Mouse (Mus musculus): ENCODE results near the gene Epb41l2.

The Epb41l2 gene

GRCm38 (mm10) chr10:25365708-25366107 is 6.1 kb downstream of the Epb41l2 start:
- DNase-seq (ENCODE audit: low spot score in 2 of 2) = no peak

GRCm38 (mm10) chr10:25366691-25367090 is 7.1 kb downstream of the Epb41l2 start:
- no peak for DNase-seq (ENCODE audit: low spot score in 2 of 2)

GRCm38 (mm10) chr10:25368928-25369327 is 9.3 kb downstream of the Epb41l2 start:
- no peak for DNase-seq (ENCODE audit: low spot score in 2 of 2)

- no peak for DNase-seq (ENCODE audit: low spot score in 2 of 2)
Observed at GRCm38 (mm10) chr10:25369691-25370090, 10.1 kb downstream of the Epb41l2 start.

GRCm38 (mm10) chr10:25371336-25371735 is 11.7 kb downstream of the Epb41l2 start:
- no peak for DNase-seq (ENCODE audit: low spot score in 2 of 2)

GRCm38 (mm10) chr10:25371915-25372371 is 12.3 kb downstream of the Epb41l2 start:
- DNase-seq (ENCODE audit: low spot score in 2 of 2) = no peak

- DNase-seq (ENCODE audit: low spot score in 2 of 2) = no peak
Observed at GRCm38 (mm10) chr10:25372510-25373148, 13.0 kb downstream of the Epb41l2 start.

- no peak for DNase-seq (ENCODE audit: low spot score in 2 of 2)
Observed at GRCm38 (mm10) chr10:25375036-25375435, 15.4 kb downstream of the Epb41l2 start.

GRCm38 (mm10) chr10:25380746-25381481 is 21.3 kb downstream of the Epb41l2 start:
- no peak for DNase-seq (ENCODE audit: low spot score in 2 of 2)

- no peak for DNase-seq (ENCODE audit: low spot score in 2 of 2)
Observed at GRCm38 (mm10) chr10:25381951-25382350, 22.4 kb downstream of the Epb41l2 start.

GRCm38 (mm10) chr10:25383171-25383570 is 23.6 kb downstream of the Epb41l2 start:
- no peak for DNase-seq (ENCODE audit: low spot score in 2 of 2)

- no peak for DNase-seq (ENCODE audit: low spot score in 2 of 2)
Observed at GRCm38 (mm10) chr10:25384391-25384790, 24.8 kb downstream of the Epb41l2 start.

- no peak for DNase-seq (ENCODE audit: low spot score in 2 of 2)
Observed at GRCm38 (mm10) chr10:25385811-25386580, 26.4 kb downstream of the Epb41l2 start.

GRCm38 (mm10) chr10:25386868-25387267 is 27.3 kb downstream of the Epb41l2 start:
- no peak for DNase-seq (ENCODE audit: low spot score in 2 of 2)

GRCm38 (mm10) chr10:25387268-25387667 is 27.7 kb downstream of the Epb41l2 start:
- DNase-seq (ENCODE audit: low spot score in 2 of 2) = no peak

- no peak for DNase-seq (ENCODE audit: low spot score in 2 of 2)
Observed at GRCm38 (mm10) chr10:25392786-25393185, 33.2 kb downstream of the Epb41l2 start.

GRCm38 (mm10) chr10:25393721-25394120 is 34.1 kb downstream of the Epb41l2 start:
- DNase-seq (ENCODE audit: low spot score in 2 of 2) = no peak

- DNase-seq (ENCODE audit: low spot score in 2 of 2) = no peak
Observed at GRCm38 (mm10) chr10:25395236-25395886, 35.8 kb downstream of the Epb41l2 start.

GRCm38 (mm10) chr10:25396859-25397258 is 37.3 kb downstream of the Epb41l2 start:
- no peak for DNase-seq (ENCODE audit: low spot score in 2 of 2)

- DNase-seq (ENCODE audit: low spot score in 2 of 2) = no peak
Observed at GRCm38 (mm10) chr10:25397767-25398690, 38.4 kb downstream of the Epb41l2 start.

GRCm38 (mm10) chr10:25399016-25399415 is 39.4 kb downstream of the Epb41l2 start:
- DNase-seq (ENCODE audit: low spot score in 2 of 2) = no peak

Measured in urinary bladder, adult 18-20 months (tissue).